9 mouse cellular contexts compared by ENCODE assay signal in the genomic region with DNA sequence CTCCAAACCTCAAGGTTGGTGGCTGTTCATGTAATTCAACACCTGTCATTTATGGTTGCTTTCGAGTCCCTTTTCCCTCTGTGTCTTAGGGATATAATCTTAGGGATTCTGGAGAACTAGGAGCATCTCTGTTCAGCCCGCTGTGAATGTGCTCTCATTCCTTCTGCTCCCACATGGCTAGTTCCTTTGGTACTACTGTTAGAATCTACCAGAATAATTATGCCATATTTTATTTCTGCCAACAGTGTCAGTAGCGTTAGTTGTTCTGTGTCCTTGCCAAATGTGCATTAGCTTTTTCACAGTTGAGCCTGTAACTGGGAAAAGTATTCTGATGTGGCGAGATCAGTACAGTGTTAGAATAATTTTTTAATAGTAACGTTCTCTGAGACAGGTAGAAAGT.
"Had no signal": no experiment of that assay in that cellular context is flagged by ENCODE, and none has a peak within 500 bp of the region (broad histone marks: within the 10 kb centered on the region; RNA-seq: fewer than 3 reads in every experiment).

No protein-coding gene starts in this region.

- ATAC-seq: midbrain, embryonic 13.5 days; midbrain, embryonic 15.5 days had no signal

- DNase-seq: lung, adult 18-20 months; right cerebral cortex, postnatal 14 days; right cerebral cortex, postnatal 4 days; spleen, adult 18-20 months; thymus, adult 2 months; thymus, postnatal 25 days; thymus, postnatal 4 days had no signal
